Mouse (Mus musculus) megakaryocyte, embryonic 14.5 days (primary cell): Measurements from ENCODE around the gene Esr2.

ENCODE experiments used
- FLI1 ChIP-seq: IDR thresholded peaks from 2 replicates; pipeline ENCODE4 v1.6.1; 2012; ENCODE audit warnings: low read length, inconsistent platforms, mixed read lengths
- GATA1 ChIP-seq: IDR thresholded peaks from 3 replicates; pipeline ENCODE4 v1.6.1; 2012; ENCODE audit warnings: mixed read lengths, low read length, inconsistent platforms, borderline replicate concordance

GRCm38 (mm10) chr12:76111046-76111445 lies 66.0 kb downstream of the Esr2 start:
- no peak for TF ChIP-seq GATA1
- TF ChIP-seq FLI1 = no peak
